Mouse (Mus musculus) MEL (cell line): ENCODE data around the gene Ankmy2.

Source experiments
- BHLHE40 ChIP-seq: IDR thresholded peaks from 2 replicates; pipeline ENCODE4 v1.6.1; 2012; ENCODE audit warnings: low read depth, mild to moderate bottlenecking, inconsistent platforms, low read length, improper control_type of control experiment, borderline replicate concordance
- CTCF ChIP-seq, 3 experiments: IDR thresholded peaks in 2 of 3; conservative IDR thresholded peaks in 1 of 3; 2 replicates each; pipeline ENCODE4 v1.5.1; 2011 to 2012; ENCODE audit warnings: low read length in 3 of 3, low read depth in 2 of 3, mild to moderate bottlenecking in 2 of 3, improper control_type of control experiment in 1 of 3, inconsistent platforms in 1 of 3, mixed read lengths in 1 of 3, moderate library complexity in 1 of 3; ENCODE audit not compliant: control insufficient read depth in 1 of 3, insufficient read depth in 1 of 3, poor library complexity in 1 of 3, severe bottlenecking in 1 of 3
- E2F4 ChIP-seq: IDR thresholded peaks from 2 replicates; pipeline ENCODE4 v1.6.1; 2011; ENCODE audit warnings: low read depth, low read length, improper control_type of control experiment, borderline replicate concordance
- GATA1 ChIP-seq: IDR thresholded peaks from 2 replicates; pipeline ENCODE4 v1.6.1; 2011; ENCODE audit warnings: low read depth, low read length, improper control_type of control experiment
- KAT2A ChIP-seq: conservative IDR thresholded peaks from 2 replicates; pipeline ENCODE4 v1.6.1; 2012; ENCODE audit warnings: low read depth, low read length, improper control_type of control experiment, inconsistent platforms
- POLR2A ChIP-seq, 2 experiments: IDR thresholded peaks; 2 replicates each; pipeline ENCODE4 v1.6.1; 2011 to 2012; ENCODE audit warnings: low read length in 2 of 2, mild to moderate bottlenecking in 2 of 2, control low read depth in 1 of 2, improper control_type of control experiment in 1 of 2, low read depth in 1 of 2, moderate library complexity in 1 of 2; ENCODE audit not compliant: control insufficient read depth in 1 of 2, insufficient read depth in 1 of 2, poor library complexity in 1 of 2
- SIN3A ChIP-seq: IDR thresholded peaks from 2 replicates; pipeline ENCODE4 v1.6.1; 2012; ENCODE audit warnings: low read length, improper control_type of control experiment, inconsistent platforms
- TCF12 ChIP-seq: IDR thresholded peaks from 2 replicates; pipeline ENCODE4 v1.6.1; 2014; ENCODE audit warnings: low read depth, mild to moderate bottlenecking, inconsistent platforms, low read length, improper control_type of control experiment, moderate library complexity
- UBTF ChIP-seq: IDR thresholded peaks from 2 replicates; pipeline ENCODE4 v1.6.1; 2012; ENCODE audit warnings: low read depth, mild to moderate bottlenecking, inconsistent platforms, low read length, improper control_type of control experiment, moderate library complexity, borderline replicate concordance; ENCODE audit not compliant: insufficient read depth

DNA sequence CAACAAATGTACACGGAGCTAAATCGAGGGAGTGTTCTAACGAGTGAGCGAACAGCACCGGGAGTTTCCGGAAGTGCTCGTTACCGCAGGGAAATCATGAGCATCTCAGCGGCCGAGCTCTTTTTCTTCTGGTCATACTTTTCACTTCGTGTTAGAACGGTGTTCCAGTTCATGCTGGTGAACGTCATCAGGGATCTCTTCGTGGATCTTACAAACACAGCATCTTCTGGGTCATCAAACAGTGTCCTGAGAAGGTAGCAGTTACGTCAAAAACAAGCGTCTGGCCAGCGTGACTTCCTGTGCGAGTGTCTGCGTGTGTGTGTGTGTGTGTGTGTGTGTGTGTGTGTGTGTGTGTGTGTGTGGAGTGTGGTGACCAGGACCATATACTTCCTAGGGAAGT lies 51.5 kb downstream of the Ankmy2 start:
- TF ChIP-seq CTCF (IDR thresholded peaks at IDR 0.05 in 2 of 3, conservative IDR thresholded peaks at IDR 0.05 in 1 of 3; ENCODE audit: control insufficient read depth in 1 of 3, insufficient read depth in 1 of 3, low read depth in 2 of 3, low read length in 3 of 3, poor library complexity in 1 of 3, severe bottlenecking in 1 of 3), result no peak
- no peak for TF ChIP-seq UBTF
- TF ChIP-seq E2F4, result no peak
- no peak for TF ChIP-seq BHLHE40
- no peak for TF ChIP-seq KAT2A
- no peak for TF ChIP-seq POLR2A (IDR thresholded peaks at IDR 0.05; ENCODE audit: control insufficient read depth in 1 of 2, insufficient read depth in 1 of 2, low read depth in 1 of 2, low read length in 2 of 2, poor library complexity in 1 of 2)
- TF ChIP-seq GATA1, result no peak
- TF ChIP-seq SIN3A, result no peak
- no peak for TF ChIP-seq TCF12
